Mouse (Mus musculus): ENCODE results near the gene Olfr366.
"Not testable (repeated sequence)": the region's sequence is repeated elsewhere in the genome, so short reads cannot be mapped to it uniquely, and the experiment has no call there.

Gene Olfr366

GRCm38 (mm10) chr2:37211274-37211673, at the start of gene Olfr366:
Gene Olfr366 (plus strand): TSS chr2:37211574.
- no peak for DNase-seq (ENCODE audit: low spot score in 2 of 2)

- DNase-seq (ENCODE audit: low spot score in 2 of 2) = no peak
These were observed 23.5 kb upstream of the Olfr366 start, which contains the start of gene Olfr365 for GRCm38 (mm10) chr2:37187898-37188297. Gene Olfr365 (plus strand): TSS chr2:37188198.

- DNase-seq (ENCODE audit: low spot score in 2 of 2) = not testable (repeated sequence)
These were observed 50.4 kb downstream of the Olfr366 start for GRCm38 (mm10) chr2:37261781-37262180.

Measured in urinary bladder, postnatal 36 days (tissue).